Mouse (Mus musculus) forebrain, embryonic 12.5 days (tissue): ENCODE data around the gene Cyth1. TPM values are rescaled to one million over a fixed set of nuclear protein-coding genes. Genes with fewer than 3 reads are reported as not detected.

ENCODE experiments used
- ATAC-seq: fragments of 200-750 bp; cut with Nextera tagmentation; 2 replicates; pipeline ENCODE4 v1.8.0; 2017; ENCODE audit warnings: moderate TSS enrichment; ENCODE audit not compliant: low FRiP score
- H3K27ac ChIP-seq: fragments of 300-500 bp; sonication (generic); 2 replicates; pipeline ENCODE4 v1.5.1; 2016; ENCODE audit warnings: mild to moderate bottlenecking
- H3K27me3 ChIP-seq: fragments of 300-500 bp; sonication (generic); 2 replicates; pipeline ENCODE4 v1.6.1; 2016; ENCODE audit warnings: mild to moderate bottlenecking
- H3K36me3 ChIP-seq: fragments of 300-500 bp; sonication (generic); replicated peaks from 2 replicates; pipeline ENCODE4 v1.6.1; 2016; ENCODE audit warnings: mild to moderate bottlenecking
- H3K4me1 ChIP-seq: fragments of 300-500 bp; sonication (generic); 2 replicates; pipeline ENCODE4 v1.6.1; 2016
- H3K4me2 ChIP-seq: fragments of 300-500 bp; sonication (generic); 2 replicates; pipeline ENCODE4 v1.6.1; 2016; ENCODE audit warnings: mild to moderate bottlenecking, moderate library complexity
- H3K4me3 ChIP-seq: fragments of 300-500 bp; sonication (generic); replicated peaks from 2 replicates; pipeline ENCODE4 v1.5.1; 2016; ENCODE audit warnings: mild to moderate bottlenecking
- H3K9ac ChIP-seq: fragments of 300-500 bp; sonication (generic); 2 replicates; pipeline ENCODE4 v1.6.1; 2016; ENCODE audit warnings: mild to moderate bottlenecking
- H3K9me3 ChIP-seq: fragments of 300-500 bp; sonication (generic); 2 replicates; pipeline ENCODE4 v1.6.1; 2016
- WGBS: fragments of 180-500 bp; shearing (Covaris S2); methylation state at CpG from one replicate; pipeline ENCODE4 v1.1.7; 2016; 5-methylcytosine and 5-hydroxymethylcytosine counted together
- polyA plus RNA-seq: library from polyadenylated mRNA; unstranded; fragments of >200 nt; fragmentation: Nextera tagmentation; extraction: Ambion mirVana; gene quantifications from 2 replicates; pipeline ENCODE4 v1.2.1, GENCODE M21; 2016

Gene Cyth1
- polyA plus RNA-seq, 1 experiment from 2014 or later, result 24.0 TPM

DNA sequence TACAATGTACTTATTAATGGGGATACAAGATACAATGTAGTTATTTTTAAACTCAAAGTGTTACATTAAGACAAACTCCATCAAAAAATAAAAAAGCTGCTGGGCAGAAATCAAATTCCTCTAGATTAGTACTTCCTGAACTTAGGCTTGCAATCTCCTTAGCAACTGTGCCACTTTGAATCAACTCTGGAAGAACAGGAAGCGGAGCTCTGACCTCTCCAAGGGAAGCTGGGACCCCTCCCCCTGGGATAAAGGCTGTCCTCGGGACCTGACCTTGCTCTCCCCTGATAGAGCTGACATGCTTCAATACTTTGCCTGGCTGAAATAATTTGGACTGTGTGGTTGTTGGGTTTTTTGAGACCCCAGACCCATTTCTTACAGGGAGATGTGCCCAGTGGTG, 151.7 kb downstream of the Cyth1 start:
- Histone ChIP-seq H3K27me3 (no peaks in the 10 kb centered on the region; the same call in 1 of the 2 replicates), H3K4me2 (no peak overlapping the region), H3K4me1 (no peaks in the 10 kb centered on the region), H3K9me3 (no peaks in the 10 kb centered on the region), H3K4me3 (no peak overlapping the region), H3K9ac (no peak overlapping the region), H3K36me3 (no peaks in the 10 kb centered on the region), H3K27ac (no peak overlapping the region)
- 73% methylated on average over 2 of the region's 2 CpGs for WGBS
- ATAC-seq, result no peak

DNA sequence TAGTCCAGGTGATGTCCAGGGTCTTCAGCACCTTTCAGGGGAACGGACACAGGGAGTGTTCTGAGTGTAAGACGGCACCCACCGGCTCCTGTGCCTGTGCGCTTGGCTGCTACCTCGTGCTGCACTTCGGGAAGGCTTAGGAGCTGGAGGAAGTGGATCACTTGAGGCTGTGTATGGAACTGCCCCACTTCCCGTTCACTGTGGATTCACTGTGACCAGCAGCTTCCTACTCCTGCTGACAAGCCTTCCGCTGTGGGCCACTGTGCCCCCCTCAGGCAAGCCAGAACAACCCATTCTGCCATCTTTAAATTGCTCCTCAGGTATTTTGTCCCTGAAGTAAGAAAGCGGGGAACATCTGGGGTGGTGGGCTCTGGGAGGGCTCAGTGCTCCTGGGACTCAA, 153.4 kb downstream of the Cyth1 start:
- no peaks in the 10 kb centered on the region for H3K27me3 ChIP-seq
- H3K9ac ChIP-seq, result no peak overlapping the region
- H3K4me2 ChIP-seq, result no peak overlapping the region
- H3K4me1 ChIP-seq, result no peaks in the 10 kb centered on the region
- no peak overlapping the region for H3K27ac ChIP-seq
- 0 out of 2 replicates have a peak, but pooled peaks cover 3% of the 10 kb centered on the region for H3K9me3 ChIP-seq
- no peak for ATAC-seq
- 92% methylated on average over 9 of the region's 9 CpGs for WGBS
- no peaks in the 10 kb centered on the region for H3K36me3 ChIP-seq
- H3K4me3 ChIP-seq, result no peak overlapping the region

DNA sequence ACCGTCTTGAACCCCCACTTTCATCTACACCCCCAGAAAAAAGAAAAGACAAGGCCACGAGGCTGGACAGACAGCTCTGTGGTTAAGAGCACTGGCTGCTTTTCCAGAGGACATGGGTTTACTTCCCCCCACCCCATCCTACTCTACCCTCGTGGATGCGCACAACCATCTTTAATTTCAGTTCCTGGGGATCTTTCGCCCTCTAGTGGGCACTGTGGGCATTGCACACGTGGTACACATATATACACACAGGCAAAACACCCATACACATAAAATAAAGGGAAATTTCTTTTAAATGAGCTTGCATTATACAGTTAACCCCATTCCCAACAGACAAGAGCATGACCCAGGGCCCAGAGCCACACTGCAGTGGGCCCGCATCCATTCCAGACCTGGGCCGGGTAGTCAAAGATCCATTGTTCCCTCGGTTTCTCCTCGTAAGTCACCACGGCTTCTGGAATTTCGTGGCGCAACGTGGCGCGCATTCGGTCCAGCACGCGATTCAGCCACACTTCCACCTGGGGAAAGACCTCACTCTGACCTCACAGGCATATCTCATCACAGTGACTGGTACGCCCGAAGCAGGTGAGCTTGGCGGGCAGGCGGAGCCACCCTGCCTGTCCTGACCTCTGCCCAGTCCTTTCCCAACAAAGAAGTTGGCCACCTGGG, 157.3 kb downstream of the Cyth1 start:
- no peak for ATAC-seq
- 89% methylated on average over 23 of the region's 23 CpGs for WGBS
- H3K27me3 ChIP-seq, result no peaks in the 10 kb centered on the region
- no peak overlapping the region for H3K9ac ChIP-seq
- H3K9me3 ChIP-seq, result 0 out of 2 replicates have a peak, but pooled peaks cover 3% of the 10 kb centered on the region
- H3K4me2 ChIP-seq, result no peak overlapping the region
- no peaks in the 10 kb centered on the region for H3K4me1 ChIP-seq
- H3K27ac ChIP-seq, result no peak overlapping the region
- no peak overlapping the region for H3K4me3 ChIP-seq
- no peaks in the 10 kb centered on the region for H3K36me3 ChIP-seq

DNA sequence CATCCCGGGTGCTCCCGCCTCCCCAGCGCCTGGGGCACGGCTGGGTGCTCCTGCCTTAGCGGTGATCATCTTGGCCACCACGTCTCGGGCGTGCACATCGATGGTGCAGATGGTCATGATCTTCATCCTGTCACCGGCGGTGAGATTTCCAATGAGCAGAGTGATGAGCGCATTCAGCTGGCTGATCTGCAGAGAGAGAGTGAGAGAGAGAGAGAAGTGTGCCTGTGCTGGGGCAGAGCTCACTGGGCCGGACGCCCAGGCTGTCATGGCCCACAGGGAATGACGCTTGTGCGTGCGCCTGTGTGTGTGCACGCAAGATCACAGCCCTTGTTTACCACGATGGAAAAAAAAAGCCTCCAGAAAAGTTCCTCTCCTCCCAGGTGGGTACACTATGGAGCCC, 159.5 kb downstream of the Cyth1 start:
- no peak overlapping the region for H3K27ac ChIP-seq
- no peaks in the 10 kb centered on the region for H3K36me3 ChIP-seq
- 0 out of 2 replicates have a peak, but pooled peaks cover 3% of the 10 kb centered on the region for H3K9me3 ChIP-seq
- WGBS, result 91% methylated on average over 19 of the region's 19 CpGs
- H3K4me2 ChIP-seq, result no peak overlapping the region
- no peaks in the 10 kb centered on the region; the same call in 1 of the 2 replicates for H3K27me3 ChIP-seq
- no peaks in the 10 kb centered on the region for H3K4me1 ChIP-seq
- no peak for ATAC-seq
- no peak overlapping the region for H3K9ac ChIP-seq
- H3K4me3 ChIP-seq, result no peak overlapping the region

DNA sequence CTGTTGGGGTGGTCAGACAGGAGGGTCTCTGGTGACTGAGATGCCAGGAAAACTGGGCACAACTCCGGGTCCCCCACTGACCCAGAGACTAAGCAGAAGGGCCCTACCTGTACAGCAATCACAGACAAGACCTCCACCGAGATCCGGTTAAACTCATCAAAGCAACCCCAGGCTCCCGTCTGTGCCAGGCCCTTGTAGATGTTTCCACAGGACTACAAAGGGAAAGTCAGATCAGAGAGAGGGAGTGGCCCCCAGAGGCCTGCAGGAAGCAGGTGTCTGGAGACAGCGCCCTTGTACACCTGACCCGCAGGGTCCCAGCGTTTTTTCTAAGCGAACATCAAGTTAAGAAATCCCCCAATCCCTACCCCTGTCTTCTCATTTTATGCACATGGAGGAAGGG, 162.4 kb downstream of the Cyth1 start:
- Histone ChIP-seq H3K4me2 (no peak overlapping the region), H3K4me3 (no peak overlapping the region), H3K4me1 (no peaks in the 10 kb centered on the region), H3K9me3 (0 out of 2 replicates have a peak, but pooled peaks cover 2% of the 10 kb centered on the region), H3K27me3 (no peaks in the 10 kb centered on the region; the same call in 1 of the 2 replicates), H3K27ac (no peak overlapping the region), H3K9ac (no peak overlapping the region), H3K36me3 (no peaks in the 10 kb centered on the region)
- no peak for ATAC-seq
- WGBS, result 85% methylated on average over 8 of the region's 8 CpGs

DNA sequence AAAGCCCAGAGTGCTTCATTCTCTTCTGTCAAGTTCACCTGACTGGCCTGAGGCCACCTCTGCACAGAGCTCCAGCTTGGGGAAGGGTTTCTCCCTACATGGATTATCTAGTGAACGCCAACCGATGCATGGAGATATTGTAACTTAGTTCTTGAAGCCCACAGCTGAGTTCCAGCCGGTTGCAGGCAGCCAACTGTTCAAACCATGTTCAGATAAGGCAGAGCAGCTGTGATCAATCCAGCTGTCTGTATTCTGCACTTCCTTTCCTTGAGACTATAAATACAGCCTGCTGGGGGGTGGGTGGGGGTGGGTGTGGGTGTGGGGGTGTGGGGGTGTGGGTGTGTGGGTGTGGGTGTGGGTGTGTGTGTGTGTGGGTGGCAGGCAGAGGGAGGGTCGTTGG, 163.2 kb downstream of the Cyth1 start:
- no peaks in the 10 kb centered on the region for H3K36me3 ChIP-seq
- WGBS, result 84% methylated on average over 4 of the region's 4 CpGs

DNA sequence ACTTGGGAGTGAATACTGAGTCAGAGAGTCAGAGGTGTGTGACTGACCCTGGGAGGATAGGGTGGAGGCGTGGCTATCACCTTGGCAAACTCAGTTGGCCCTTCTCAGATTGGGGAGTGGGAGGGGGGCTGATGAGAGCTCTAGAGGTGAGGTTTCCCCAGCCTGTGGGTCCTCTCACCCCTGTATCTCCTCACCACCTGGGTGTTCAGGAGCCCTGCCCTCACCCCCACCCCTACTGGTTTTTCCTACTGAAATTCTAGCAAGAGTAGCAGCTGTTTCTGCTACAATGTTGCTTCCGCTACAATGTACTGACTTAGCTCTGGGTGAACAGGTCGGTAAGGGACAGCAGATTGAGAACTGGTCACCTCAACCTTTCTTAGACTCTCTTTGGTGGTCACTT, 164.1 kb downstream of the Cyth1 start:
- Histone ChIP-seq H3K27ac (no peak overlapping the region), H3K36me3 (no peaks in the 10 kb centered on the region), H3K9ac (no peak overlapping the region), H3K9me3 (no peaks in the 10 kb centered on the region), H3K4me2 (no peak overlapping the region), H3K27me3 (no peaks in the 10 kb centered on the region; the same call in 1 of the 2 replicates), H3K4me1 (no peaks in the 10 kb centered on the region), H3K4me3 (no peak overlapping the region)
- no peak for ATAC-seq
- WGBS, result 75% methylated on average over 3 of the region's 3 CpGs

More for the DNA sequence above, 163.2 kb downstream of the Cyth1 start:
- Histone ChIP-seq H3K27me3 (no peaks in the 10 kb centered on the region; the same call in 1 of the 2 replicates), H3K4me3 (no peak overlapping the region), H3K4me1 (no peaks in the 10 kb centered on the region), H3K27ac (no peak overlapping the region), H3K9me3 (no peaks in the 10 kb centered on the region), H3K4me2 (no peak overlapping the region), H3K9ac (no peak overlapping the region)
- no peak for ATAC-seq

DNA sequence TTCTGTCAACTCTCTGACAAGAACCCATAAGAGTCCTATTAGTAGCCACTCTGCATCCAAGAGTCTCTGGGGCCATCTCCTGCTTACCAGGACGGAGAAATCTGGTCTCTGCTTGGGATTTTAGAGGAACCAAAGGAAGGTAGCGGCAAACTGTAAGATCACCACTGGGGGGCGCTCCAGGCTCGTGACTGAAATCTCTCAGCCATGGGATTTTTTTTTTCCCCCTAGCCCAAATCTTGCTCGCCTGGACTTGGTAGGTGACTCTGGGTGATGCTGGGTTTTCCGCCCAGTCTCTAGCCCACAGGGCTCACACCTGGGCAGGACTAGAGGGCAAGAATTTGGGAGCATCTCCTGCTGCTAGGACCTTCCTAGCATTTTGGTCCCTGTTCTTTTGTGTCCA, 164.6 kb downstream of the Cyth1 start:
- H3K4me2 ChIP-seq, result no peak overlapping the region
- no peak overlapping the region for H3K27ac ChIP-seq
- H3K9ac ChIP-seq, result no peak overlapping the region
- no peak overlapping the region for H3K4me3 ChIP-seq
- no peaks in the 10 kb centered on the region for H3K36me3 ChIP-seq
- ATAC-seq, result no peak
- H3K4me1 ChIP-seq, result no peaks in the 10 kb centered on the region
- H3K9me3 ChIP-seq, result no peaks in the 10 kb centered on the region
- WGBS, result 7% methylated on average over 6 of the region's 6 CpGs
- no peaks in the 10 kb centered on the region; the same call in 1 of the 2 replicates for H3K27me3 ChIP-seq

DNA sequence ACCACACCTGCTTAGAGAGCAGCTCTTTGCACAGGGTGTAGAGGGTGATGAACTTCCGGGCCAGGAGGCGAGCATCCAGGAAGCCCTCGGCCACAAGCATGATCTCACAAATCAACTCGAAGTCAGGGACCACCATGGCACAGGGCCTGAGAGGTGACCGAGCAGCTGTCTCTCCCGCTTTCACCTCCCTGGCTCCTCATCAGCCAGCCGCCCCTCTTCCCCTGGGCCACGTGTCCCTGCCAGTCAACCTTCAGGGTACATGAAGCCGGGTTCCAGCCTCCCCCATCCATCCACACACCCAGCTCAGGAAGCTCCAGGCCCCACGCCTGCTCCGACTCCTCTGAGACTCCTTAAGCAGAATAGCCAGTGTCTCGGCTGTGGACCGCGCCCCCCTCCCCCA, 166.1 kb downstream of the Cyth1 start:
- no peak for ATAC-seq
- H3K4me1 ChIP-seq, result no peaks in the 10 kb centered on the region
- no peaks in the 10 kb centered on the region; the same call in 1 of the 2 replicates for H3K27me3 ChIP-seq
- no peaks in the 10 kb centered on the region for H3K9me3 ChIP-seq
- no peaks in the 10 kb centered on the region for H3K36me3 ChIP-seq
- H3K27ac ChIP-seq, result no peak overlapping the region
- WGBS, result 89% methylated on average over 14 of the region's 14 CpGs
- no peak overlapping the region for H3K4me3 ChIP-seq
- no peak overlapping the region for H3K4me2 ChIP-seq
- H3K9ac ChIP-seq, result no peak overlapping the region

Other genes starting within 250 kb of the Cyth1 start
- gene Dnah17, start 118.0 kb downstream of the Cyth1 start, polyA plus RNA-seq, result 0.19 and 0.34 TPM in 2 replicates
- 17.1 and 19.6 TPM in 2 replicates for gene Usp36, start 41.7 kb upstream of the Cyth1 start, polyA plus RNA-seq
- gene Cep295nl, start 93.9 kb upstream of the Cyth1 start, polyA plus RNA-seq, result 0.32 and 0.41 TPM in 2 replicates
- gene Timp2, start 107.1 kb upstream of the Cyth1 start, polyA plus RNA-seq, result 47.0 and 48.0 TPM in 2 replicates
- gene Lgals3bp, start 153.5 kb upstream of the Cyth1 start, polyA plus RNA-seq, result 1.2 TPM in 2 replicates
- gene Cant1, start 170.5 kb upstream of the Cyth1 start, polyA plus RNA-seq, result 25.4 and 27.0 TPM in 2 replicates
- gene C1qtnf1, start 179.6 kb upstream of the Cyth1 start, polyA plus RNA-seq, result 1.8 and 2.9 TPM in 2 replicates
- 6.2 and 9.0 TPM in 2 replicates for gene Engase, start 228.2 kb upstream of the Cyth1 start, polyA plus RNA-seq